Mouse (Mus musculus): ENCODE results near the gene Rps6ka5. TPM values are rescaled to one million over a fixed set of nuclear protein-coding genes. Genes with fewer than 3 reads are reported as not detected.
A peak's percentile ranks its signal among the peaks of the same experiment; 100 is the strongest.

The Rps6ka5 gene
- polyA plus RNA-seq, 1 experiment from 2014 or later, result 9.0 TPM

GRCm38 (mm10) chr12:100533209-100533608, 193.6 kb downstream of the Rps6ka5 start:
- DNase-seq (ENCODE audit: low spot score), result no peak

- no peak for DNase-seq (ENCODE audit: low spot score)
Measured at GRCm38 (mm10) chr12:100531740-100532139, 195.0 kb downstream of the Rps6ka5 start.

DNA sequence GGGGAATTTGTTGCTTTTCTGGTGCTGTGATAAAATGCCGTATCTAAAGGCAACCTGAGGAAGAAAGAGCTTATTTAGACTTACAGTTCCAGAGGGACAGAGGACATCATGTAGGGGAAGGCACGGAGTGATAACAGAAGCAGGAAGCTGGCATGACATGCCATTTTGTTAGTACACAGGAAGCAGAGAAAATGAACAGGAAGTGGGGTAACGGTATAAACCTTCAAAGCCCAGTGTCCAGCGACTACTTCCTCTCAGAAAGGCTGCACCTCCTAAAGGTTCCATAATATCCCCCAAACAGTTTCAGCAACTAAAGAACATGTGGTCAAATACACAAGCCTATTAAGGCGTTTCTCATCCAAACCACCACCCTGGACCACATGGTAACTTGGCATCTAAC, 195.9 kb downstream of the Rps6ka5 start:
- DNase-seq (ENCODE audit: low spot score), result peak; percentile 69

- no peak for DNase-seq (ENCODE audit: low spot score)
Measured at GRCm38 (mm10) chr12:100529651-100530050, 197.1 kb downstream of the Rps6ka5 start.

DNA sequence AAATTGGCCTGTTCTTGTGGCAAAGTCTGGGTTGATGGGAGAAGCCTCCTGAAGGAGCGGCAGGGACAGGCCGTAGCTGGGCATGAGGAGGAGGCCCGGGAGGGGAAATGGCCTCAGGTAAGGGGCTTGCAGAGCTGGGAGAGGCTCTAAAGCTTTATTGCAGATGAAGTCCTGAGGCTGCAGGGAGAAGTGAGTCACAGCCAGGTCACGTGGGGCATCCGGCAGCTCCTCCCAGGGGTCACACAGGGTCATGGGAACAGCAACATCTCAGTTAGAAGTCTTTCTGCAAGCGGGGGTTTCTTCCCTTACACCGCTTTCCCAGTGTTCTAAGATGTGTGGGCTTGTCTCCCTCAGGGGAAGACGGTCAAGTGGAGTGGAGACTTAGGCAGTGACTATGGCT, 197.6 kb downstream of the Rps6ka5 start:
- no peak for DNase-seq (ENCODE audit: low spot score)

DNA sequence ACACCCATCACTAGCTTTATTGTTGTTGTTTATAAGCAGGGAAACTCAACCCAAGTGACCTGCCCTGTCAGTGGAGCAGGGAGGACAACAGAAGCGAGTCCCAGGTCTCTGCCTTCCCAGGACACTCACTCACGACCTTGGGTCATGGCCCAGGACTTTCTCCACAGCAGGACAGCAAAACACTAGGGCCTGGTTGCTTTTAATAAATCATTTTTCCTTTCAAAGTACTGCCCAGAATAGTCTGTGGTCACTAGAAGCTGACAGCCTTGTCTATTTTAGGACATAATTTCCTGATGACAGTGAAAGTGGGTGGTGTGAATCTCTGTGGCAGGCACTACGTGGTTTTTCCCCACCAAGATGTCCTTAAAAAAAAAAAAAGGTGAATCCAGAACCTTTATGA, 198.5 kb downstream of the Rps6ka5 start:
- DNase-seq (ENCODE audit: low spot score), result no peak

DNA sequence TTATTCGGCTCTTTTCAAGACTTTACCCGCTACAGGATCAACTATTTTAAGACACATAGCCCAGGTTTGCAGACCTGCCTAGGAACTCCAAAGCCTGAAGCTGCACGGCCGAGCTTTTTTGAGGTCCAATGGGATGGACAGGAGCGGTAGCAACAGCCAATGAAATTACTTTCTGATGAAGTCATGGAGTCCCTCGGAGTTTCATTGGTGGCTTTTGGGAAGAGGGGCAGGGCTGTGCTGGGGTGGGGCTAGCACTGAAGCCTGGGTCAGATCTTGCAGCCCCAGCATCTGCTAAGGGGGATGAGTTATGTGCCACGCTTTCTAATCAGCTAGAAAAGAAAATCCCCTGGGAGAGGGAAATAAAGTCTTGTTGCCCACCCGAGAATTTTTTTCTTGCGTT, 199.0 kb downstream of the Rps6ka5 start:
- DNase-seq (ENCODE audit: low spot score), result peak; percentile 71

DNA sequence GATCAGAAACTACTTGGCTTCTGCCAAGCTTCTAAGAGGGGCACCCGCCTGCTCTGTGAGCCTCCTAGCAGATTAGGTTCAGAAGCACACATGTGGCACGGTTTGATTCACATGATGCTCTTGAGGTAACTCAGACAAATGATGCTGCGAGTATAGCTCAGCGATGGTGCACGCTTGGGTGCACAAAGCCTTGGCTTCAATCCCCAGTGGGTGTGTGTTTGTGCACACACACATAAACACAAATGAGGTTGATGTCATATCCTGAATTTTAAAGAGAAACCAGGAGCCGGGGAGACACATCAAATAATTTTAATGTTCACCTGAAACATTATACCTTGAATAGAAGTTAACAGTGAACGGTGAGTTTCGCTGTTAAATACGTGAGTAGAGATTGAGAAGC, 199.5 kb downstream of the Rps6ka5 start:
- no peak for DNase-seq (ENCODE audit: low spot score)

GRCm38 (mm10) chr12:100525939-100526338, 200.8 kb downstream of the Rps6ka5 start:
- DNase-seq (ENCODE audit: low spot score), result no peak

- no peak for DNase-seq (ENCODE audit: low spot score)
Measured at GRCm38 (mm10) chr12:100520794-100521186, 206.0 kb downstream of the Rps6ka5 start, which contains the start of gene Ttc7b. TSS of gene Ttc7b (minus strand) at chr12:100520826.

GRCm38 (mm10) chr12:100520077-100520793, 206.5 kb downstream of the Rps6ka5 start:
- DNase-seq (ENCODE audit: low spot score), result peak; percentile 43

DNA sequence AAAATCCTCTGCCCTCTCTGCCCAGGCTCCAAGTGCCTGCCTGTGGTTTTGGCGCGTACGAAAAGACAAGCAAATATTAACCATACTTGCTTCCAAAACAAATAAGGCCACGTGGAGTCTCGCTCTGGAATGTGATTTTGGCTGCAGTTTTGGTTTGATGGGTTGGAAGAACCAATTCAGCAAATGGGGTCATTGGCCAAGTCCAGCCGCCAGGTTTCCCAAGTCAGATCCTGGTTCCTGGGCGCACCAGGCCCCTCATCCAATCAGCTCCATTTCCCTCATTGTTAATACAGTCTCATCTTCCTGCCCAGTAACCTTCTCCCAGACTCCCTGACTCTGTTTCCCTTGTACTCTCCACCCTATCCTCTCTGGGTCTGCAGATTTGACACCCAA, 207.1 kb downstream of the Rps6ka5 start:
- no peak for DNase-seq (ENCODE audit: low spot score)

- no peak for DNase-seq (ENCODE audit: low spot score)
Measured at GRCm38 (mm10) chr12:100517371-100517770, 209.4 kb downstream of the Rps6ka5 start.

GRCm38 (mm10) chr12:100516161-100516838, 210.5 kb downstream of the Rps6ka5 start:
- DNase-seq (ENCODE audit: low spot score), result no peak

- DNase-seq (ENCODE audit: low spot score), result no peak
Measured at GRCm38 (mm10) chr12:100515493-100515892, 211.3 kb downstream of the Rps6ka5 start.

- DNase-seq (ENCODE audit: low spot score), result no peak
Measured at GRCm38 (mm10) chr12:100514611-100515010, 212.2 kb downstream of the Rps6ka5 start.

DNA sequence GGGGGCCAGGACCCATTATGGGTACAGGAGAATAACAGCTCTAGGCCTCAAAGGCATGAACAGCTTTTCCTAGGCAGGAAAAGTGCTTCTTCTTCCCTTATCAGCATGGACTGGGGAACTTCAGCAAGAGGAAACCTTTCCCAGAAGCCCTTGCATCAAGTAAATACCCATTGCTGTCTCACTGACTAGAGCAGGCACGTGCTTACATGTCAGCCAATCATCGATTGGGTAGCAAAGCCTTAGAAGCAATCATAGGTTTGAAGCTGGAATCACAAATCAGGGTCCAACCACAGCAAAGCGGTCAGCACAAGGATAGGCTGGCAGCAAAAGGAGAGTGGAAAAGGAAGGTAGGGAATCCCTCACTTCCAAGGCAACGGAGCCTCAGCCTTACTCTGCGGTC, 213.7 kb downstream of the Rps6ka5 start:
- no peak for DNase-seq (ENCODE audit: low spot score)

GRCm38 (mm10) chr12:100512641-100513040, 214.1 kb downstream of the Rps6ka5 start:
- DNase-seq (ENCODE audit: low spot score), result no peak

GRCm38 (mm10) chr12:100509615-100510282, 217.0 kb downstream of the Rps6ka5 start:
- DNase-seq (ENCODE audit: low spot score), result no peak

- DNase-seq (ENCODE audit: low spot score), result no peak
Measured at GRCm38 (mm10) chr12:100508668-100509067, 218.1 kb downstream of the Rps6ka5 start.

GRCm38 (mm10) chr12:100505484-100505883, 221.3 kb downstream of the Rps6ka5 start:
- no peak for DNase-seq (ENCODE audit: low spot score)

DNA sequence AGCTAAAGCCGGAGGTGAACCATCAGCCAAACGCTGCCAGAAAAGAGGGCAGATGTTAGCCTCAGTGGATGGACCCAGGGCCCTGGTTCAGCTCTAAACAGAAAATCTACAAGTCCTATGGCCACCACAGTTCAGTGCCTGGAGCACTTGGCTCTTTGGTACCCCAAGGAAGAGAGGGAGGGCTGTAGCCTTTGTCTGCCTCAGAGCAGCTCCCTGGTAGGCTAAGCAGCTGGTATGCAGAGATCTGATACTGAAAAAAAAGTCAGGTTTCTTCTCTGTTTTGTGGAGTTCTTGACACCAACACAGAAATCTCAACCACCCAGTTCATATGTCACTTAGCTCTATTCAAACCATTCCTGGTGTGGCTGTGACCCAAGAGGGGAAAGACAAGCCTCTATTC, 222.2 kb downstream of the Rps6ka5 start:
- DNase-seq (ENCODE audit: low spot score), result no peak
